Mouse (Mus musculus): ENCODE results near the gene Sptan1.

DNA sequence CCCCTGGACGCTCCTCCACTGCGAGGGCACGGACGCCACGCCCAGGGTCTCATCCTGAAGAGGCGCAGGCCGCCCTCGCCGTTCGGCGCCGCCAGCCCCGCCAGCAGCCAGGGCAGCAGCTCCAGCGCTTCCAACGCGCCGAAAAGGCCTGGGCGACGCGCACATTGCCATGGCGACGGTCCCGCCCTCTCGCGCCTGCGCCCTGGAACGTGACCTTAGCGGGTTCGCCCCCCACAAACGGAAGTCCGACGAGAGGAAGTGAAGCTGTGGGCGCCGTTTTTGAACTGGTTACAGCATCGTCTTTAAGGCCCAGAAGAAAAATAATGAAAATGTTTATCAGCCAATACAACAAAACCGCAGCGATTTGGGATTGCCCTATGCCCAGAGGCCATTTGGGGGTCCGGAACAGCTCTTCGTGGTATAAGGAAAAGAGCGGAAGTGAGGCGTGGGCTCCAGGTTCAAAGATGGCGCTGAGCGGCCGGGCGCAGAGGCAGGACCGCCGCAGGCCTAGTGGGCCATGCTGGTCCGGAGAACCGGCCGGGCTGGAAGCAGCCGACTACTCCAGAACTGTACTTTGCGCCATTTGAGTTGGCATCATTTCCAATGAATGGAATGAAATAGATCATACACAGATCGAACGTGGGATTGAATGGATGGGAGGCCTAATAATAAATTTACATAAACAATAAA lies 83.5 kb downstream of the Sptan1 start, which contains the start of gene Wdr34:
- TF ChIP-seq CTCF (IDR thresholded peaks at IDR 0.05; ENCODE audit: control insufficient read depth, insufficient read depth, insufficient read length) (no peak), FOSL1 (IDR thresholded peaks at IDR 0.05; ENCODE audit: insufficient read depth, low read length, poor library complexity, severe bottlenecking) (no peak), USF1 (IDR thresholded peaks at IDR 0.05; ENCODE audit: low read depth) (no peak), MYOD1 (IDR thresholded peaks at IDR 0.05; ENCODE audit: control insufficient read depth, insufficient read length, low read depth) (no peak)
